17 mouse cellular contexts compared by ENCODE assay signal in genomic region chr8:81608082-81608481, GRCm38 (mm10).
"Had no signal": no experiment of that assay in that cellular context is flagged by ENCODE, and none has a peak within 500 bp of the region (broad histone marks: within the 10 kb centered on the region; RNA-seq: fewer than 3 reads in every experiment).

No protein-coding gene starts in this region.

- H3K4me2 ChIP-seq: liver, embryonic 11.5 days; liver, embryonic 13.5 days; liver, embryonic 15.5 days; lung, embryonic 14.5 days; midbrain, embryonic 13.5 days; midbrain, embryonic 15.5 days; neural tube, embryonic 12.5 days; stomach, embryonic 15.5 days had no signal

- H3K9me3 ChIP-seq: liver, embryonic 13.5 days; liver, embryonic 15.5 days; megakaryocyte, embryonic 14.5 days; midbrain, embryonic 13.5 days; midbrain, embryonic 15.5 days; neural tube, embryonic 12.5 days; stomach, embryonic 15.5 days had no signal

- H3K36me3 ChIP-seq: liver, embryonic 13.5 days; liver, embryonic 15.5 days; midbrain, embryonic 13.5 days; midbrain, embryonic 15.5 days; neural tube, embryonic 12.5 days; stomach, embryonic 15.5 days had no signal

- H3K27me3 ChIP-seq: liver, embryonic 13.5 days; liver, embryonic 15.5 days; megakaryocyte, embryonic 14.5 days; midbrain, embryonic 13.5 days; midbrain, embryonic 15.5 days; neural tube, embryonic 12.5 days; stomach, embryonic 15.5 days had no signal

- H3K27ac ChIP-seq: liver, embryonic 13.5 days; liver, embryonic 15.5 days; macrophage; midbrain, embryonic 13.5 days; midbrain, embryonic 15.5 days; neural tube, embryonic 12.5 days; stomach, embryonic 15.5 days; stomach, postnatal 0 days had no signal

- H3K9ac ChIP-seq: liver, embryonic 13.5 days; liver, embryonic 15.5 days; liver, postnatal 0 days; lung, embryonic 14.5 days; midbrain, embryonic 13.5 days; midbrain, embryonic 15.5 days; neural tube, embryonic 12.5 days; stomach, embryonic 15.5 days had no signal

- ATAC-seq: liver, postnatal 0 days; midbrain, embryonic 13.5 days; midbrain, embryonic 15.5 days had no signal

- H3K4me3 ChIP-seq: liver, embryonic 13.5 days; liver, embryonic 15.5 days; megakaryocyte, embryonic 14.5 days; midbrain, embryonic 13.5 days; midbrain, embryonic 15.5 days; neural tube, embryonic 12.5 days; stomach, embryonic 15.5 days had no signal

- DNase-seq: liver; liver, embryonic 13.5 days; liver, postnatal 0 days; lung, embryonic 14.5 days; right cerebral cortex, postnatal 14 days; thymus, adult 2 months; thymus, postnatal 25 days; thymus, postnatal 4 days had no signal

- H3K4me1 ChIP-seq: liver, embryonic 13.5 days; liver, embryonic 15.5 days; midbrain, embryonic 13.5 days; midbrain, embryonic 15.5 days; neural tube, embryonic 12.5 days; stomach, embryonic 15.5 days had no signal
